Mouse (Mus musculus) lung, postnatal 0 days (tissue): Measurements from ENCODE around the gene Fgr.
"Not testable (repeated sequence)": the region's sequence is repeated elsewhere in the genome, so short reads cannot be mapped to it uniquely, and the experiment has no call there.

Source experiments
- CTCF ChIP-seq: IDR thresholded peaks from 2 replicates; pipeline ENCODE4 v1.5.1; 2016; ENCODE audit warnings: antibody characterized with exemption, mild to moderate bottlenecking
- EP300 ChIP-seq: IDR thresholded peaks from 2 replicates; pipeline ENCODE4 v1.6.1; 2016; ENCODE audit warnings: antibody characterized with exemption, mild to moderate bottlenecking, control low read depth

DNA sequence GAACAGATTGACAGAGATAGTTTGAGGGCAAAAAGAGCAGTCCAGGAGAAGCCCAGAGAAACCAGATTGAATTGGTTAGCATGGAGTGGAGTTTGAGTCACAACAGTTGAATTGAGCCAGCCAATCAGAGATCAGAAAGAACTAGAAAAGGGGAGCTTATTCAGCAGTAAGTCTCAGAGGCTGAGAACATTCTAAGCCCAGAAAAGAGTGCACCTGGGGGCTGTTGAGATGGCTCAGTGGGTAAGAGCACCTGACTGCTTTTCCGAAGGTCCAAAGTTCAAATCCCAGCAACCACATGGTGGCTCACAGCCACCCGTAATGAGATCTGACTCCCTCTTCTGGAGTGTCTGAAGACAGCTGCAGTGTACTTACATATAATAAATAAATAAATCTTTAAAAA lies 47.4 kb upstream of the Fgr start:
- not testable (repeated sequence) for TF ChIP-seq CTCF, EP300
